Mouse (Mus musculus): ENCODE data around the gene Capn2. TPM values are rescaled to one million over a fixed set of nuclear protein-coding genes. Genes with fewer than 3 reads are reported as not detected.

Capn2 gene
- polyA plus RNA-seq (2015; fragmentation: Nextera tagmentation; extraction: Ambion mirVana) = 63.8 and 65.1 TPM in 2 replicates

DNA sequence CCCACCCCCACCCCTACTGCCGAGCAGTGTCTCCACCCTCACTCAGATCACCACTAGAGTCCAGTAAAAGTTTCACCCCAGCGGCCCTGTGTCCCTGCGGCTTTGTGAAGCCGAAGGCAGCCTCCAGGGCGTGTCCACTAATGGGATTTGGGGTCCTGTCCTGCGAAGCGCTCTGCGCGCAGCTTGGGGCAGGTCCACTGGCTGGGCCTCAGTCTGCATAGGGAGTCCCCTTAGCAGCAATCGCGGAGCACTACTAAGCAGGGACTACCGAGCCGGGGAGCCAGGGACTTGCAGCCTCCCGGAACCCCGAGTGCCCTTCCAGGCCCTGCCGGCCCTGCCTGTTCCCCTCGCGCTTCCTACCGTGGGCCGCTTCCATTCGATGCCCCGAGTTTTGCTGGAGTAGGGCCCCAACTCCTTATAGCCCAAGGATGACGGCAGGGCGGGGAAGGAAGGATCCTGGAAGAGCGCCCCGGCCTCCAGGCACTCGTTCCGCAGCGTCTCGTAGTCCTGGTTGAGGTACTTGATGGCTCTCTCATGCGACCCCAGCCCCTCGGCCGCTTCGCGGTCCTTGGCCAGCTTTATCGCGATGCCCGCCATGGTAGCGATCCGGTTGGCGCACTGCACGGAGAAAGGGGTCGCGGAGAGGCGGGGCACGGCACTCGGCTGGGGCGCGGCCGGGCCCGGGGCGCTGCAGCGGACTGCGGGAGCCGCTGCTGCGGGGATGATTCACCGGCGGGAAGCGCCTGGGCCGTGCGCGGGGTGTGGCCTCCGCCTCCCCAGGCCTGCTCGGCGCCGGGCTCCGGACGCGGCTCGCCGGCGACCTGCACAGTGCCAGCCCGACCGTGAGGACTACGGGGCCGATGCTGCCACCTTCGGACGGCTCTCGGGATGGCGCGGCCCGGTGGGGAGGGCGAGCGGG is at the start of gene Capn2:
Gene Capn2 (minus strand): TSS at position 851 of the 919 bp plus-strand sequence.
- Histone ChIP-seq H3K4me3 (peak within 1 kb of the TSS; percentile 74), H3K9me3 (replicated peaks) (no peaks in the 10 kb centered on the region), H3K4me2 (peak within 1 kb of the TSS; percentile 90), H3K9ac (peak within 1 kb of the TSS; percentile 91), H3K36me3 (ENCODE audit: poor library complexity, severe bottlenecking) (peaks cover 8% of the 10 kb centered on the region), H3K4me1 (peaks cover 17% of the 10 kb centered on the region), H3K27me3 (peaks cover 18% of the 10 kb centered on the region), H3K27ac (peak within 1 kb of the TSS; percentile 78)
- peak; percentile 97 for ATAC-seq
- under 1% methylated on average over 62 of the region's 84 CpGs for WGBS

DNA sequence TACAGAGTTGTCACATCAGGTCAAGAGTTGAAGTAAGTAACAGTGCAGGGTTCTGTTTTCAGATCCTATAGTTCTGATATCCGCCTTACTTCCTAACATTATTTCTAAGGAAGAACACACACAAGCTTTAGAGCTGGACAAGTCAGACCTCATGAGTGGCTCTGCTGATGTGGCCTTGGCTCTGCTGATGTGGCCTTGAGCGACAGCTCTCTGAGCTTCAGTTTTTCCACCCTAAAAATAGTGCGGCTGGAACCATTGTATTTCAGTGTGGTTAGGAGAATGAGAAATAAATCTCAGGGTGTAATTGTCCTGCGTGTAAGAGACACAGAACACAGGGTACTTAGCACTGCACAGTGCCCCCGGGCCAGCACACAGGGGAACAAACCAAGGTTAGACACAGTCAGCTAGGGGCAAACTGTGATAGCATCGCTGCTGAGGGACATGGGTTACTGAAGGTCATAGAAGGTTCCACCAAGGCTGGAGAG is 48.0 kb upstream of the Capn2 start:
- Histone ChIP-seq H3K4me2 (no peak overlapping the region), H3K36me3 (ENCODE audit: poor library complexity, severe bottlenecking) (no peaks in the 10 kb centered on the region), H3K4me3 (no peak overlapping the region), H3K27ac (no peak overlapping the region), H3K9ac (no peak overlapping the region), H3K9me3 (replicated peaks) (no peaks in the 10 kb centered on the region), H3K4me1 (0 out of 2 replicates have a peak, but pooled peaks cover 6% of the 10 kb centered on the region), H3K27me3 (peaks cover 18% of the 10 kb centered on the region)
- WGBS = 95% methylated on average over 6 of the region's 6 CpGs
- ATAC-seq = no peak

DNA sequence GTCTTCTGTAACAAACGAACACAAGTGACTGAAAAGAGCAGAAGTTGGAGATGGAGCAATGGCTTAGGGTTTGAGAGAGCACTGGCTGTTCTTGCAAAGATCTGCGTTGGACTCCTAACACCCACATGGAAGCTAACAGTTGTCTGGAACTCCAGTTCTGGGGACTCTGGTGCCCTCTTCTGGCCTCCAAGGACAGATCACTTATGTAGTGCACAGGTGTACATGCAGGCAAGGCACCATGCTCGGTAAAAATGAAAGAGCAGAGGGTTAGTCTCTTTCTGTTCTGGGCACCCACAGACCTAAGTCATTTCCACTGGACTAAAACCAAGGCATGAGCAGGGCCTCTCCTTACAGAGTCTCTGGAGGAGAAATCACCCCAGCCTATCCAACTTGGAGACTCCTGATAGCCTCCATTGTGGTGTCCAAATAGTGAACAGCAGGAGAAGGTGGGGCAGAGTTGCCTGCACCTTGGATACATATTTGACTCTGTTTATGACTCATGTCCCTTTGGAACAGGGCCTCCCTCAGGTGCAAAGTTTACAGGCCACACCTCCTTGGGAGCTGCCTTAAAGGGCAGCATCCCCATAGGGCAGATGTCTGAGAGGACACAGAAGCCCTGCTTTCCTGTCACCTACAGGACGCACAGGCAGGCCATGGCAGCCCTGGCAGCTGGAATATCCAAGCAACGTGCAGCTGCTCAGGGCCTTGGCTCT is 47.2 kb upstream of the Capn2 start, which contains the start of gene Capn8:
Gene Capn8 (plus strand): TSS at position 600 of the 713 bp plus-strand sequence.
- WGBS = 72% methylated on average over 5 of the region's 5 CpGs
- ATAC-seq = no peak
- H3K27ac ChIP-seq = no peak within 1 kb of the TSS
- H3K36me3 ChIP-seq (ENCODE audit: poor library complexity, severe bottlenecking) = no peaks in the 10 kb centered on the region
- no peaks in the 10 kb centered on the region for H3K9me3 ChIP-seq (replicated peaks)
- no peak within 1 kb of the TSS for H3K9ac ChIP-seq
- H3K4me1 ChIP-seq = 0 out of 2 replicates have a peak, but pooled peaks cover 6% of the 10 kb centered on the region
- no peak within 1 kb of the TSS for H3K4me3 ChIP-seq
- H3K4me2 ChIP-seq = no peak within 1 kb of the TSS
- H3K27me3 ChIP-seq = peaks cover 18% of the 10 kb centered on the region

DNA sequence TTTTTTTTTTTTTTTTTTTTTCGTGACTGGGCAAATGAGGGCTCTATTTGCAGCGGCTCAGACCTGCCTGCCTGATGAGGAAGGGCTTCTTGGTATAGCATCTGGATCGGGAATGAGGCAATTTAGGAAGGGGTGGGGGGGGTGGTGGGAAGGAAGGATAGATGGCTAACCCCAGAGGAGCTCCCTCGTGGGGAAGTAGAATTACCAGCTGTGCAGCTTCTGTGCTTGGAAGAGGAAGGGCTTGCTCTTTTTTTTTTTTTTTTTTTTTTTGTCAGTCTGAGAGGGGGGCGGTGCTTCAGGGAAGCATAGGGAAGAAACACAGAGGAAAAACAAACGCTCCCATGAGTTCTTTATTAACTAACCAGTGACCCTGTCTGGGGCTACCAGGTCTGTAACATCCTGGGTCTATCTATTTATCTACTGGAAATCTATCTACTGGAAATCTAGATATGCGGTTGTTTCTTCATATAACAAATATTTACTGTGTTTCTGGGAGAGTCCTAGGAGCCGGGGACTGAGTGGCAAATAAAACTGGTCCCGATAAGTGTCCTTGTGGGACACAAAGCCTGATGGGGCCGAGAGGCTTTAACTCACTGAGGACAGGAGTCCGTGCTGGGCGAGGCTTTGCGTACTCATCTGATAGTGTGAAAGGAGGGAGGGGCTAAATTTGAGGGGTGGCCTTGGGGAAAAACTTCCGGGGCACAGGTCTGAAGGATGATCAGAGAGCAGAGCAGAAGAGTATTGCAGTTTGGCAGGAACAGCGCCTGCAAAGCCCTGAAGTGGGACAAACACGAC is 45.4 kb upstream of the Capn2 start:
- no peak for ATAC-seq
- no peak overlapping the region for H3K4me3 ChIP-seq
- H3K4me2 ChIP-seq = no peak overlapping the region
- 0 out of 2 replicates have a peak, but pooled peaks cover 6% of the 10 kb centered on the region for H3K4me1 ChIP-seq
- no peaks in the 10 kb centered on the region for H3K9me3 ChIP-seq (replicated peaks)
- H3K9ac ChIP-seq = no peak overlapping the region
- H3K27me3 ChIP-seq = peaks cover 18% of the 10 kb centered on the region
- WGBS = 45% methylated on average over 16 of the region's 16 CpGs
- H3K36me3 ChIP-seq (ENCODE audit: poor library complexity, severe bottlenecking) = no peaks in the 10 kb centered on the region
- H3K27ac ChIP-seq = no peak overlapping the region

DNA sequence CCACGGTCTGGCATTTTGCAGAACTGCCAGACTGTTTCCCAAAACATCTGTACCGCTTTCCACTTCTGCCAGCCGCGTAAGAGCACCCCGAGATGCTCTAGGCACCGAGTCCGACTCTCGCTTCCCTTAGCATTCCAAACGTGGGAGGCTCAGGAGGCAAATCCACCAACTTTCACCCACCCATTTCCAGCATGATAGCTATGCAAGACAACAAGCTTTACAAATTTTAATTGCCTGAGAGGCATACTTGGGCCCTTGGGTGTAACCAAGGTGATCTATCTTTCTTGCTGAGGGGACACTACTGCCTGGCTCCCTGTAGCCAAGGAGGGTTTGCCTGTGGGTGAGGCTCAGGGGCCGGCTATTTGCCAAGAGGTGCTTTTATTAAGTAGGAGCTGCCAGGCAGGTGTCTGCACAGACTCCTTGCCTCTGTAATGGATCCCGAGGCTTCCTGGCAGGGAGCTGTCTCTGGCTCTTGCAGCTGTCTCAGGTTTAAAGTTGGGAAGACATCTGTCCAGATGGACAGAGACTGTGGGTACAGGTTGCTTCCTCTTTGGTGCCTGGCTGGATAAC is 44.6 kb upstream of the Capn2 start:
- Histone ChIP-seq H3K4me1 (0 out of 2 replicates have a peak, but pooled peaks cover 6% of the 10 kb centered on the region), H3K4me2 (no peak overlapping the region), H3K27me3 (peaks cover 10% of the 10 kb centered on the region), H3K9ac (no peak overlapping the region), H3K9me3 (replicated peaks) (no peaks in the 10 kb centered on the region), H3K27ac (no peak overlapping the region), H3K36me3 (ENCODE audit: poor library complexity, severe bottlenecking) (no peaks in the 10 kb centered on the region), H3K4me3 (no peak overlapping the region)
- WGBS = 74% methylated on average over 11 of the region's 11 CpGs
- no peak for ATAC-seq

DNA sequence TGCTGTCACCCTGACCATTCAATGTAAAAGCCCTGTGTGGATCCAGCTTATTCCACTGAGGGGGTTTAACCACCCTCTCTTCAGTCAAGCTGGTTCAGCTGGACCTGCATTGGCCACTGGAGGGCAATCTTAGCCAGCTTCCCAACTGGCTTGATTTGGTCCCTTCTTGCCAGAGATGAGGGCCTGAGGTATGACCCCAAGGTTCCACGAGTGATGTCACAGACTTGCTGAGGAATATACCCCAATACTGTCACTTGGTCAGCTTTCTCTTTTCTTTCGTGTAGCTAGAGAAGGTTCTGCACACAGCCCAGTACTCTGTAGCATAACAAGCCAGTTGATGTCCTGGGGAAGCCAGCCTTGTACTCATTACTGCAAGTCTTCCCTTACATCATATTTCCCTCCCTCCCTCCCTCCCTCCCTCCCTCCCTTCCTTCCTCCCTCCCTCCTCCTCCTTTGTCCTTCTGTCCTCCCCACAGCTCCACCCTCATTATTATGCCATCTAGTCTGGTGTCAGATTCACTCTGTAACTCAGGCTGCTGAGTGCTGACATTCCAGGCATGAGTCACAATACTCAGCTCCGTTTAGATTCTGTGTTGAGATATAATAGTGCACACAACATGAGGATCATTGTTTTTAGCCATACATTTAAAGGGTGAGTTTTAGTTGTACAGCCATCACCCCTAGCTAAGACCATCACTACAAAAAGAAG is 43.1 kb upstream of the Capn2 start:
- ATAC-seq = peak; percentile 76
- WGBS = 19% methylated on average over 3 of the region's 3 CpGs
- Histone ChIP-seq H3K27ac (no peak overlapping the region), H3K9me3 (replicated peaks) (no peaks in the 10 kb centered on the region), H3K4me1 (0 out of 2 replicates have a peak, but pooled peaks cover 6% of the 10 kb centered on the region), H3K9ac (no peak overlapping the region), H3K27me3 (peaks cover 9% of the 10 kb centered on the region), H3K4me3 (no peak overlapping the region), H3K4me2 (no peak overlapping the region), H3K36me3 (ENCODE audit: poor library complexity, severe bottlenecking) (no peaks in the 10 kb centered on the region)

DNA sequence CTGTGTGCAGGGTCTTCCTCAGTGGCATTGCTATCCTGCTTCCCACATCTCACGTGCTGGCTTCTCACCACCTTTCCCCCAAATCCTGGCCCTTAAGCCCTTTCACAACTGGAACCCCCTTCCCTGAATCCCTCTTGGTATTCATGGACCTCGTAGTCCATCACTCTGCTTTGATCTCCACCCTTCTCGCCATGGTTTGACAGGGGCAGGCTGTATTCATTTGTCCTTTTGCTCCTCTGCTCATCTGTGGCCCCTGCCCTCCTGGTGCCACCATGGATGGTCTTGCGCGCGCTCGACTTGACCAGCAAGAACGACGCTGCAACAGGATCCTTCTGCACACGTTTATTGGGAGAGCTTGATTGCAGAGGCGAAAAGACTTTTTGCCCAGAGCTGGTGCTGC is 42.1 kb upstream of the Capn2 start:
- ATAC-seq = no peak
- no peak overlapping the region for H3K9ac ChIP-seq
- no peak overlapping the region for H3K4me3 ChIP-seq
- no peak overlapping the region for H3K27ac ChIP-seq
- 85% methylated on average over 11 of the region's 11 CpGs for WGBS
- no peak overlapping the region for H3K4me2 ChIP-seq
- H3K36me3 ChIP-seq (ENCODE audit: poor library complexity, severe bottlenecking) = no peaks in the 10 kb centered on the region
- H3K9me3 ChIP-seq (replicated peaks) = no peaks in the 10 kb centered on the region
- 0 out of 2 replicates have a peak, but pooled peaks cover 6% of the 10 kb centered on the region for H3K4me1 ChIP-seq
- peaks cover 3% of the 10 kb centered on the region for H3K27me3 ChIP-seq

DNA sequence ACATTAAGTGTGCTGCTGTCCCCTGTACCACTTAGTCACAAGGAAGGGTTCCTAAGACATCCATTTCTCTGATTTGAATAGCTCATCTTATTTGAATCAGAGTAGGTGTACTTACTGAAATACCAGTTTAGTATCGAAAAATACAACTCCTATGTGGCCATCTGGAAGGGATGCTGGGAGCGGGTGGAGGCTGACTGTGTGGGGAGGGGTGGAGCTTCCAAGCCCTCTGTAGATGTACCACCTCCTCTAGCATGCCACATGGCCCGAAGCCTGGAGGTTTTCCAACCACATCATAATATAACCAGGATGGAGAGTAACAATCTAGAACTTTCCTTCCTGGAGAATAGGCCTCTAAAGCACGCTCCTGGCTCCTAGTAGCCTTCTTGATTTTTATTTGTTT is 40.9 kb upstream of the Capn2 start:
- H3K9me3 ChIP-seq (replicated peaks) = no peaks in the 10 kb centered on the region
- H3K4me1 ChIP-seq = 0 out of 2 replicates have a peak, but pooled peaks cover 5% of the 10 kb centered on the region
- no peak overlapping the region for H3K4me2 ChIP-seq
- ATAC-seq = no peak
- WGBS = 82% methylated on average over 4 of the region's 4 CpGs
- H3K27me3 ChIP-seq = peaks cover 3% of the 10 kb centered on the region; the same call in 1 of the 2 replicates
- H3K36me3 ChIP-seq (ENCODE audit: poor library complexity, severe bottlenecking) = no peaks in the 10 kb centered on the region
- H3K4me3 ChIP-seq = no peak overlapping the region
- no peak overlapping the region for H3K27ac ChIP-seq
- H3K9ac ChIP-seq = no peak overlapping the region

DNA sequence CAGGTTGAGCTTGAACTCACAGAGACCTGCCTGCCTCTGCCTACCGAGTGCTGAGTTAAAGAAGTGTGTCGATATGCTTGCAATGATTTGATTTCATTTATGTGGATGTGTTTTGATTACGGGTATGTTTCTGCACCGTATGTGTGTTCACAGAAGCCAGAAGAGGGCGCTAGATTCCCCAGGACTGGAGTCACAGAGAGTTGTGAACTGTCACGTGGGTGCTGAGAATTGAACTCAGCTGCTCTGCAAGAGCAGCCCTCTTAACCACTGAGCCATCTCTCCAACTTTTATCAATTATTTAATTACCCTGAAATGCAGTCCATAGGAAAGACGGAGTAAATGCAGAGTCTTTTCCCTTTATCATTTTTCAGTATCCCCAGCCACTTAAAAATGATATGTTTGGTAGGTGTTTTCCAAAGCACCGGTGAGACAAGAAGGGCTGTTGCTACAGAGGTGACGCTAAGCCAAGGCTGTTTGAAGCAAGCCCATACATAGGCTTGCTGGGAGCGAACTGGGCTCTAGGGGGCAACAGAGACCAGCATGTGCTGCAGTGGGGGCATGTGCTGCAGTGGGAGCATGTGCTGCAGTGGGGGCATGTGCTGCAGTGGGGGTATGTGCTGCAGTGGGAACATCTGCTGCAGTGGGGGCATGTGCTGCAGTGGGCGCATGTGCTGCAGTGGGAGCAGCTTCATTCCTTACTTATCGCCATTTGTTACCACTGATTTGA is 36.4 kb upstream of the Capn2 start:
- H3K9ac ChIP-seq = no peak overlapping the region
- H3K4me2 ChIP-seq = no peak overlapping the region
- peak; percentile 75; the same call in 1 of the 2 replicates for ATAC-seq
- no peaks in the 10 kb centered on the region for H3K4me1 ChIP-seq
- H3K4me3 ChIP-seq = no peak overlapping the region
- no peaks in the 10 kb centered on the region for H3K27me3 ChIP-seq
- no peaks in the 10 kb centered on the region for H3K9me3 ChIP-seq (replicated peaks)
- H3K36me3 ChIP-seq (ENCODE audit: poor library complexity, severe bottlenecking) = no peaks in the 10 kb centered on the region
- 60% methylated on average over 12 of the region's 12 CpGs for WGBS
- no peak overlapping the region for H3K27ac ChIP-seq

DNA sequence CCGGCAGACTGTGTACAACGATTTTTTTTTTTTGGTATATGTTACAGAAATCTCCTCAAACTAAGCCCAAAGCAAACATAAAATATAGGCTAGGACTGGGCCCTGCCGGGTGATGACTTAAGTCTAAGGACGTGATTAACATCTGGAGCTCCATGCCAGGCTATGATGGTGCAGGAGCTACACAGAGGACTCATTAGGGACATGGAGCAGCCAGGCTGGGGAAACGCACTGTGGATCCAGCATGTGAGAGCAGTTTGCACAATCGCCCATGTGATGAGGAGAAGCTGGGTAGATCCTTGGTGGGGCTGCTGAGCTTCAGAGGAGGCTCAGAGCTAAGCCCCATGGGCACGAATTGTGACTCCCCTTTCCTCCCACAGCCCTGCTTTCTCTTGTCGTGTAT is 33.4 kb upstream of the Capn2 start:
- H3K27me3 ChIP-seq = no peaks in the 10 kb centered on the region
- peaks cover 9% of the 10 kb centered on the region; the same call in 1 of the 2 replicates for H3K9me3 ChIP-seq (replicated peaks)
- ATAC-seq = no peak
- no peaks in the 10 kb centered on the region for H3K36me3 ChIP-seq (ENCODE audit: poor library complexity, severe bottlenecking)
- H3K4me1 ChIP-seq = no peaks in the 10 kb centered on the region
- no peak overlapping the region for H3K27ac ChIP-seq
- WGBS = 82% methylated on average over 8 of the region's 8 CpGs
- H3K9ac ChIP-seq = no peak overlapping the region
- no peak overlapping the region for H3K4me2 ChIP-seq
- H3K4me3 ChIP-seq = no peak overlapping the region

All from forebrain, embryonic 13.5 days (tissue).